Mouse (Mus musculus): ENCODE measurements around the gene Mgat1. TPM values are rescaled to one million over a fixed set of nuclear protein-coding genes. Genes with fewer than 3 reads are reported as not detected.

Mgat1 gene
- polyA plus RNA-seq, 1 experiment, result 65.9 TPM

DNA sequence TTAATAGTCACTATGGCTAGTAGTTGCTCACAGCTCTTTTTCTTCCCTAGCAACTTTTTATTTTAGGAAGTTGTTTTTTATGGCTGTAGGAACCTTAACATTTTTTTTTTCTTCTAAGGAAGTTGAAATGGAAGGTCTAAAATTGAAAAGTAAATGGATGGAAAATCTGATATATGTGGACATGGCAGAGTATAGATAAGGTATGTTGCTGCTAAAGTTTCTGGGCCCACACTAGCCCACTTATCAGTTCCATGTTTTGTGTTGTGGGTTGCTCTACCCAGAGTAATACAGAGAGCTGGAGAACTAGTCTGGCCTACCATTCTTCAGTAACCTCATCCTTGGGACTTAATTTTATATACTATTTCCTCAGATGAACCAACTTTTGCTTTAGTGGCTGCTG is 31.4 kb upstream of the Mgat1 start:
- DNase-seq (ENCODE audit: low read depth), result no peak
- TF ChIP-seq CTCF (IDR thresholded peaks at IDR 0.05; ENCODE audit: borderline replicate concordance, extremely low read depth, insufficient read depth, insufficient read length) (no peak), POLR2A (IDR thresholded peaks at IDR 0.05; ENCODE audit: borderline replicate concordance, extremely low read depth, insufficient read depth, insufficient read length, poor library complexity, severe bottlenecking) (no peak)

- no peak for DNase-seq (ENCODE audit: low read depth)
- no peak for TF ChIP-seq POLR2A (IDR thresholded peaks at IDR 0.05; ENCODE audit: borderline replicate concordance, extremely low read depth, insufficient read depth, insufficient read length, poor library complexity, severe bottlenecking)
These were observed 30.5 kb upstream of the Mgat1 start for GRCm38 (mm10) chr11:49213505-49213904.

GRCm38 (mm10) chr11:49219271-49219670 is 24.7 kb upstream of the Mgat1 start:
- DNase-seq (ENCODE audit: low read depth), result no peak
- TF ChIP-seq CTCF (IDR thresholded peaks at IDR 0.05; ENCODE audit: borderline replicate concordance, extremely low read depth, insufficient read depth, insufficient read length) (no peak), POLR2A (IDR thresholded peaks at IDR 0.05; ENCODE audit: borderline replicate concordance, extremely low read depth, insufficient read depth, insufficient read length, poor library complexity, severe bottlenecking) (no peak)

DNA sequence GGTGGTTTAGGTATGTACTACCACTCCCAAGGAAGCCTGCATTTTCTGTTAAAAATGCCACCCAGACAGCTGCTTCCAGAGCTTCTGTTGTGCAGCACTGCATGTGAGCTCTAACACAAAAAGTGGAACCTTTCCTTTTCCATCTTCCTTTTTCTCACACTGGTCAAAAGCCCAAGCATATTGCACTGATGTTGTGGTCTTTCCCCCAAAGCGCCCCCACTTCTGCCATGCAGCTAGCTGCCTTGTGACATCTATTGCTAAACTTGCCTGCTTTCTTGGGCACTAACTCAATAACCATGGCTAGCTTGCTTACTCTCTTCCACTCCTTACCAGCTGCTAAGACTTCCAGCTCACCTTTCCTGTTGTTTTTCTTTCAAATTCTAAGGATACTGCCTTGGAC is 19.5 kb upstream of the Mgat1 start:
- no peak for TF ChIP-seq POLR2A (IDR thresholded peaks at IDR 0.05; ENCODE audit: borderline replicate concordance, extremely low read depth, insufficient read depth, insufficient read length, poor library complexity, severe bottlenecking)
- no peak for DNase-seq (ENCODE audit: low read depth)

DNA sequence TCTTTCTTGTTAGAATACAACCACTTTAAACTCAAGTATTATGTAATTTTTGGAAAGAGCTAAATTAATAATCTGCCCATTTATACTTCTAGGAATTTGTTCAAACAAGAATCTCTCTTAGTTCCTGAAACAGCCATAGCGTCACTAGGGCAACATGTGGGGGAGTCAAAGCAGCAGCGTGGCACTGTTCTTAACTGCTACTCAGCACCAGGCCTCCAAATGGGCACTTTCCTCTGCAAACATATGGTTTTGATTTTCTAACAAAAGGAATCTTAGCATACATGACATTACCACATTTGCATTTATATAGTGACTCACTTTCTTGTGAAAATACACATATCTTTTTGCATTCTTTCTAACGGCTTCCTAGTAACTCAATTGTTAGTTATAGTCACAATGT is 11.2 kb upstream of the Mgat1 start:
- TF ChIP-seq POLR2A (IDR thresholded peaks at IDR 0.05; ENCODE audit: borderline replicate concordance, extremely low read depth, insufficient read depth, insufficient read length, poor library complexity, severe bottlenecking), result no peak
- no peak for TF ChIP-seq CTCF (IDR thresholded peaks at IDR 0.05; ENCODE audit: borderline replicate concordance, extremely low read depth, insufficient read depth, insufficient read length)
- DNase-seq (ENCODE audit: low read depth), result no peak

DNA sequence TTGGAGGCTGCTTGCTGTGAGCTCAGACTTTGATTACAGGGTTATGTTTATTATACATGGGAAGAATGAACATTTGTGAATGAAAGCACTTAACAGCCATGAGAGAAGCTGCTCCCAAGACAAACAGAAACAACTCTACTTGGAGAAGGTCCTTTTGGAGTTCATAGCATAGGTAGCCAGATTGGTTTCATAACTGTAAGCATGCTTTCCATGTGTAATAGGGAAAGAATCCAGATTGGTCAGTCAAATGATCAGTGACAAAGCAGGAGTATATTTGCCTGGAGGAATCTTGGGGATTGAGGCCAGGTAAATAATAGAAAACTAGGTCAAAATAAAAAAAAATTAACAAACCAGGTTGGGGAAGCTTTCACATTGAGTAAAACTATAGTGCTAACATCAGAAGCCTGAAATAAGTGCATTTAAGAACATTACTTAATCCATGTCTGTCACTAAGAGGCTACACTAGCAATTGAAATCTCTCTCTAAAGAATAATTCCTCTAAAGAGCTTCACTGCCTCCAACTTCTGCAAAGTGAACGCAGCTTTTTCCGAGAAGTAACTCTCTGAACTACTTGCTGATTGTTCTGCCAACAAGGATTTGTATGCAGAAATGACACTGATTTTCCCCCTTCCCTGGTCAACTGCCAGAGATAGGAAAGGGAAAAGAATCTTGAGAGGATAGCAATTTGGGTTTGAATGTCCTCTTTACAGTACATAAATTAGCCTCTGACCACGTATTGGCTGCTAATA is 8.4 kb upstream of the Mgat1 start:
- TF ChIP-seq CTCF (IDR thresholded peaks at IDR 0.05; ENCODE audit: borderline replicate concordance, extremely low read depth, insufficient read depth, insufficient read length), result no peak
- no peak for TF ChIP-seq POLR2A (IDR thresholded peaks at IDR 0.05; ENCODE audit: borderline replicate concordance, extremely low read depth, insufficient read depth, insufficient read length, poor library complexity, severe bottlenecking)
- no peak for DNase-seq (ENCODE audit: low read depth)

- no peak for TF ChIP-seq POLR2A (IDR thresholded peaks at IDR 0.05; ENCODE audit: borderline replicate concordance, extremely low read depth, insufficient read depth, insufficient read length, poor library complexity, severe bottlenecking)
- no peak for TF ChIP-seq CTCF (IDR thresholded peaks at IDR 0.05; ENCODE audit: borderline replicate concordance, extremely low read depth, insufficient read depth, insufficient read length)
- DNase-seq (ENCODE audit: low read depth), result no peak
These were observed 7.1 kb upstream of the Mgat1 start for GRCm38 (mm10) chr11:49236891-49237290.

DNA sequence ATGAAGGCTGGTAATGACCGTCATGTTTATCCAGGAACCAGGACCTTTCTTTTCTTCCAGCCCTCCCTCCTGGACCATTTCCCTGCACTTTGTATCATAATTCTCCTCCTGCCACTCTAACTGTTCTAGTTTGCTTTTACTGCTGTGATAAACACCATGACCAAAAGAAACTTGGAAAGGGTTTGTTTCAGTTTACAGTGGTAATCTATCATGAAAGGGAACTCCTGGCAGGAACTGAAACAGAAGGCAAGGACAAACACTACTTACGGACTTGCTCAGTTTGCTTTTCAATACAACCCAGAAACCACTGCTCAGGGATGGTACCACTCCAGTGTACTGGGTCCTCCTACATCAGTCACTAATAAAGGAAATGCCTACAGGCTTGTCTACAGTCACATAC is 6.5 kb upstream of the Mgat1 start:
- TF ChIP-seq POLR2A (IDR thresholded peaks at IDR 0.05; ENCODE audit: borderline replicate concordance, extremely low read depth, insufficient read depth, insufficient read length, poor library complexity, severe bottlenecking), result no peak
- no peak for TF ChIP-seq CTCF (IDR thresholded peaks at IDR 0.05; ENCODE audit: borderline replicate concordance, extremely low read depth, insufficient read depth, insufficient read length)
- no peak for DNase-seq (ENCODE audit: low read depth)

DNA sequence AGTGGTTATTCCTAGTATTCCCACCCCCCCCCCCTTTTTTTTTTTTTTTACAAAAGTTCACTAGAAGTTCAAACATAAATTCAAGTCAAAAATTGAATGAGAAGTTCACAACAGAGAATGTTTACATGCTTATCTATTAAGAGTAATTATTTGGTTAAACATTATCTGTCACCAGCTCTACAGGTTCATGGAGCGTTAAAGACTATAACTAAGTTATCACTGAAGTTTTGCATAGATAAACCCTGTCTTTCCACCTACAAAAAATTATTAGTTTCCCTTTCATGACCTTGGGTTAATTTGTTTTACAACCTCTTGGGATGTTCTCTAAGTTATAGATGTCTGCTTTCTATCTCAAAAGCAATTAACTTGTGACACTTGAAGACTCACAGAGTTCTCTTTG is 3.7 kb upstream of the Mgat1 start:
- DNase-seq (ENCODE audit: low read depth), result no peak
- TF ChIP-seq CTCF (IDR thresholded peaks at IDR 0.05; ENCODE audit: borderline replicate concordance, extremely low read depth, insufficient read depth, insufficient read length) (no peak), POLR2A (IDR thresholded peaks at IDR 0.05; ENCODE audit: borderline replicate concordance, extremely low read depth, insufficient read depth, insufficient read length, poor library complexity, severe bottlenecking) (no peak)

DNA sequence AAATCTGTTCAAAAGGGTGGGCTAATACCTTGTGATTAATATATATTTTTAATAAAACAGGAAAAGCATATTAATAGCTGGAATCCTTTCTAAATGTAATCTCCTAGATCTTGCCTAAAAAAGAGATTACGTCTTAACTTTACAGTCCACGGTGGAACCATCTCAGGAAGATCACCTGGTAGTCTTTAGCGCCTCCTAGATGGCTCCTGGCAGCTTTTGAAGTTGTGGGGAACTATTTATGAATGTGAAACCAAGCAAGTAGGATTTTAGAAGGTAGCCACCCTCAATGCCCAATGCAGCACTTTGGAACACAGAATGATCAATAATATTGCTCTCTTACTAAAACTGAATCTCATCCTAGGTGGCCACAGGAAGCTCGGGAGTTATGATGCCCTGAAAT is 3.1 kb upstream of the Mgat1 start:
- TF ChIP-seq POLR2A (IDR thresholded peaks at IDR 0.05; ENCODE audit: borderline replicate concordance, extremely low read depth, insufficient read depth, insufficient read length, poor library complexity, severe bottlenecking) (no peak), CTCF (IDR thresholded peaks at IDR 0.05; ENCODE audit: borderline replicate concordance, extremely low read depth, insufficient read depth, insufficient read length) (no peak)
- DNase-seq (ENCODE audit: low read depth), result no peak

GRCm38 (mm10) chr11:49241471-49241870 is 2.5 kb upstream of the Mgat1 start:
- TF ChIP-seq POLR2A (IDR thresholded peaks at IDR 0.05; ENCODE audit: borderline replicate concordance, extremely low read depth, insufficient read depth, insufficient read length, poor library complexity, severe bottlenecking) (no peak), CTCF (IDR thresholded peaks at IDR 0.05; ENCODE audit: borderline replicate concordance, extremely low read depth, insufficient read depth, insufficient read length) (no peak)
- no peak for DNase-seq (ENCODE audit: low read depth)

GRCm38 (mm10) chr11:49242944-49243626 is 906 bp upstream of the Mgat1 start:
- TF ChIP-seq POLR2A (IDR thresholded peaks at IDR 0.05; ENCODE audit: borderline replicate concordance, extremely low read depth, insufficient read depth, insufficient read length, poor library complexity, severe bottlenecking) (no peak), CTCF (IDR thresholded peaks at IDR 0.05; ENCODE audit: borderline replicate concordance, extremely low read depth, insufficient read depth, insufficient read length) (no peak)
- peak; percentile 56 for DNase-seq (ENCODE audit: low read depth)

All from brain, embryonic 14.5 days (tissue).